Mouse (Mus musculus) CH12F3 (cell line): ENCODE data around the gene B4galt3.
"Not testable (repeated sequence)": the region's sequence is repeated elsewhere in the genome, so short reads cannot be mapped to it uniquely, and the experiment has no call there.

Experiments used
- in situ Hi-C: fragments of 300-500 bp; cut with MboI; formaldehyde crosslinking; loops from 2 replicates; pipeline ENCODE4 v1.14.3; 2020; ENCODE audit warnings: low sequenced_read_pairs

The B4galt3 gene

DNA sequence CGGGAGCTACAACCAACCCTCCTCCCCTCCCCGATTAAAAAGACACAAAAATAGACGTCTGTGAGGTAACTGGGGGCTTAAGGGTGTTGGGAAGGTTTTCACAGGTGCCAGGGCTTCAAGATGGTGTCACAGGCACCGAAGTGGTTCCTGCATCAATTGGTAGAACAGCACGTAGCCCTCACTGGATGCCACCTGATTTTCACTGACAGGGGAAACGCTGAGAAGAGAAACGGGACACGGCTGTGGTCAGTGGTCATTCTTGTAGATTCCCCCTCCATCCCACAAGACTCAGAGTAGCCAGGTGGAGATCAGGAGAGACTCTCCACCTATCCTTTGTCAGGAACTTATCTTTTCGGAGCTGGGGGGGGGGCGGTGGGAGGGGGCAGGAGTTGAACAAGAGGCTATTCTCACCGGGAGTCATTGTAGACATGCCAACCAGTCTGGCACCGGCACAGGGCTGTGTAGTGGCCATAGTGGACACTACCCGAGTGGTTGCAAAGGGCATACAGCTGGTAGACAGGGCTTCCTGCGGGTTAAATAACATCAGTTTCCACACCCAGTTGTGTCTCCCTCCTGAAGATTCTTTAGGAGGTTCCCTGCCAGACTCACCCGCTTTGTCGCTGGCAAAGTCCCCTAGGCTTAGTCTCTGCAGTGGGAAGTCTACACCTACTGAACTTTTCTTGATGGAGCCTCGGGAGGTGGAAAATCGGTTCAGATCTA lies 12.1 kb downstream of the B4galt3 start:
- in situ Hi-C loops: no loop called here

DNA sequence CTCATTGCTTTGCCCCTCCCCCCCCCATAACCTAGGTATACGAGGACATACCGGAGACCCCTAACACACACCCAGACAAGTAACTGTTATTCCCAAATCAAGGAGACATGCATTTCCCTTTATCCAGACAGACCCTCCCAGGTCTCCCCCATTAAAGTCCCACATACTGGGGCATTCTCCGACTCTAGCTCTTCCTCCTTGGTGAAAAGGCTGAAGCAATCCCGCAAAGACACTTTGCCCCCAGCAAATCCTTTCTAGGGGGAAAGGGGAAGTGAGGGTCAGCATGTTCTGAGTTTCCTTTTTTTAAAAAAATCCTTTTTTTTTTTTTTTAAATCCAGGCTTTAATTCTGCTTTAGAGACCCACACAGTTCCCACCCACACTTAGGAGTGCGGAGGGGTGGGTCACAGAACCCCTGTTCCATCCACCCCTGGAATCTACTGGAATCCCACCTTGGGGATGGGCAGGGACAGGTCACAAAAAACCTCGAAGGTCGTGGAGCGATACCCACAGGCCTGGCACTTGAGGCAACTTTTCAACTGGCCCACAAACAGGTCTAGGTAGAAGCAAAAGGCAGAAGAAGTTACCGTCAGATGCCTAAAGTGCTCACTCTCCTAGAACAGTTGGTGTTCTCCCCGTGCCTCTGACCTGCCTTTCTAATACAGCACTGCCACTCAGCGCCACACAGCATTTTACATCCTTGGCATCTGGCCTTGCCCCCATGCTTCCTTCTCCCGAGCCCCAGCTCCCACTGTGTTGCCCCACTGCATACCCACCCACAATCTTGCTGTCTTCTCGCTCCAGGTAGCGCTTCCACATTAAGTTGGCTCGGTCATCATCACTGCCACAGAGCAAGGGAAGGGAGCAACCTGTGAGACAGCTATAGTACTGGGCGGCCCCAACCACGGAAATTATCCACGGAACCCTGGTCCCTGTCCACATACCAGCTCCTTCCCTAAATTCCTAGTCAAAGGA lies 13.3 kb downstream of the B4galt3 start:
- in situ Hi-C loops: no loop called here

- in situ Hi-C loops: no loop called here
Observed at GRCm38 (mm10) chr1:171284491-171284890, 14.4 kb downstream of the B4galt3 start.

- in situ Hi-C loops: no loop called here
Observed at GRCm38 (mm10) chr1:171285096-171285892, 15.2 kb downstream of the B4galt3 start.

- in situ Hi-C loops: no loop called here
Observed at GRCm38 (mm10) chr1:171286517-171286916, 16.4 kb downstream of the B4galt3 start.

- in situ Hi-C loops: no loop called here
Observed at GRCm38 (mm10) chr1:171287136-171288081, 17.3 kb downstream of the B4galt3 start, which contains the start of gene Usp21. Usp21 (minus strand) TSS chr1:171287991.

GRCm38 (mm10) chr1:171288328-171288727 lies 18.2 kb downstream of the B4galt3 start:
- in situ Hi-C loops: no loop called here

DNA sequence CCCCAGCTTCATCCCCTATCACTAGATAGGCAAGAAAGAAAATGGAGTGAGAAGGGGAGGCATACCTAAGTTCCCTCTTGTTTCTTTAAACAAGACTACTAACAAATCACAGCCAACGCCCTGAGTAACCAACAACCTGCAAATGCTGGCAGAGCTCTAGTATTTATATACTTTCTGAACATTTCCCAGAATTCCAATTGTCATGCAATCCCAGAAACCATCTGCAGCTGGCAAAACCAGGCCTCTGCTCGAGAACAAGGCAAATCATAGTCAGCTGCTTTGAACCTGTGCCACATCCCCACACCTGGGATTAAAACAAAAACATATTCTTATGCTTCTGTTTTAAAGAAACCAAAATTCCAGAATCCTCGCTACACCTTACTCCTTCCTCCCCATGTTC lies 23.2 kb downstream of the B4galt3 start:
- in situ Hi-C loops: no loop called here

GRCm38 (mm10) chr1:171293906-171294297 lies 23.8 kb downstream of the B4galt3 start:
- in situ Hi-C loops: no loop called here

- in situ Hi-C loops: no loop called here
Observed at GRCm38 (mm10) chr1:171294298-171295062, 24.4 kb downstream of the B4galt3 start, which contains the start of gene Ufc1. Ufc1 (minus strand) TSS chr1:171295024.

GRCm38 (mm10) chr1:171295063-171295402 lies 24.9 kb downstream of the B4galt3 start:
- in situ Hi-C loops: no loop called here

GRCm38 (mm10) chr1:171298226-171298625 lies 28.1 kb downstream of the B4galt3 start:
- in situ Hi-C loops: no loop called here

- in situ Hi-C loops: not testable (repeated sequence)
Observed at GRCm38 (mm10) chr1:171306157-171306556, 36.0 kb downstream of the B4galt3 start.

DNA sequence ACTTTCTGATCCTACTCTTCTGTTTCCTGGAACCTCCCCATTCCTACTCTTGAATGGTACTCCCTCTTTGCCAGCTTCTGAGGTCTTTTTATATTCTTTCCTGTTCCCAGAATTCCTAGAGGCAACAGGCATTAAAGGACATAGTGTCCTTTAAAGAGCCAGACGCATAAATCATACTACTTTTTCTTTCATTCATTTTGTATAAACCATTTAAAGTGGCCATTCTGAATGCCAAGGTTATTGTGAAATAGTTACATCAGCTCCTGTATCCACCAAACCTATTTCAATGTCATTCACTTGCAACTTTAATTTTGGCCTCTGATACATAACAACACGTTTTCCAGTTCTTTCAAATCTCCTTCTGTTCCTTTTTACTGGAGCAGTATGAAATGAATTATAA lies 39.2 kb downstream of the B4galt3 start:
- in situ Hi-C loops: no loop called here

DNA sequence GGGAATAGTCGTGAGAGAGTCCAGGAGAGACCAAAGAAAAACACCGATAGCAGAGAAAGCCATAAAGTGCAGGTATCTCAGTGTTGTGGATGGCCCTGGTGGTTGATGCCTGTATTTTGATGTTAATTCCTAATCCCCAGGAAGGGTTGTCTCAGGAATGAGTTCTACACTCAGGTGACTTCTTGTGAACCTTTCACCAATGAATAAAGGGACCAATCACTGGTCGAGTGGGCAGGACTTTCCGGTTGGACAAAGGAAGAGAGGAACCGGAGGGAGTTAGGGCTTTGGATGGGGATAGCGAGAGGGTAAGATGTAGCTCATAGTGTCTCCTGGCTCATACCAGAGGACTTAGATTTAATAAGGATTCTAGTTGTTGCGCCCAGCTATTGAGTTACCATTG lies 49.6 kb downstream of the B4galt3 start:
- in situ Hi-C loops: no loop called here

DNA sequence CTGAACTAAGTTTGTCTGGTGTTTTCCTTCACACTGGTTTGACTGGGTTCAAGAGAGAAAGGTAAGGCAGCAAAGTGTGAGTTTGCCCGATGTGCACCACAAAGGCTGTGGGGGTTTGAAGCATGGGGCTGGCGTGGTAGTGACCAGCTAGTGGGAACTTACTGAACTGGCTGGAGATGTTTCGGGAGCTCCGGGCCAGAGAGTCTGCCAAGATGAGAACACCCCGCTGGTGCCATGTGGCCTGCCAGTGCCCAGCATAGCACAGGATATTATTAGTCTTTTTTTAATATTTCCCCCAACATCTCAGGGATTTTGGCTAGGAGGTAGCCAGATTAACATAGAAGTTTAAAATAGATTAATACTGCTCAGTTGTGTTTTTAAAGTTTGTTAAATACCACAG lies 50.0 kb downstream of the B4galt3 start:
- in situ Hi-C loops: no loop called here

DNA sequence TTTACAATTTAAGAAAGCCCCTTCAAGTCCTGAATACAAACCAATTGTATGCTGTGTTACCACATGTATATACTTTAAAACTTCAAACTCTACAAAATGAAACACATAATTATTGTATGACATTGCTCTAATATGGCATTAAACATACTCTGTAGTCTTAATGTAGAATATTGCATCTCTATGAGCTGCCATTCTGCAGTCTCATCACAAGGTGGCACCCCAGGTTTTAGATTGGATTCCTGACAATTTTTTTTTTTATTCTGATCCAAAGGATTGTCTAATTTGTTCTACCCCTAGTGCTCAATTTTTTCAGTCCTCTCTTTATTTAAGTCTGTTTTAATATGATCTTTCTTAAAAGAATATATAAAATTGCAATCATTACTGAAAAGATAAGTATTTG lies 51.3 kb downstream of the B4galt3 start:
- in situ Hi-C loops: no loop called here

- in situ Hi-C loops: no loop called here
Observed at GRCm38 (mm10) chr1:171322012-171322411, 51.9 kb downstream of the B4galt3 start.

DNA sequence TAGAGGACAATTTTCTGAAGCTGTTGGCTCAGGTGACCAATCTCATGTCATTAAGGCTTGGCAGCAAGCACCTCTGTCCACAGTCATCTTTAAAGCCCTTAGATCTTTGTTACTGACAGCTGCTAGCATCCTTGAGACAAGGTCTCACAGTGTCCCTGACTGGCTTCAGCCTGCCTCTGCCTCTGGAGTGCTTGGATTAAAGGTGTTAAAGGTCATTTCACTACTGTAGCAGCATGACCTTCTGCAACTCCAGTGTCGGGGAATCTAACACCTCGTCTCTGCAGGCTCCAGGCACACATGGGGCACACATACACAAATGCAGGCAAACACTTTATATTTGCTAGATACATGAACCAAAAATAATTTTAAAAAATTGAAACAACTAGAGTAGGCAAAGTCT lies 55.4 kb downstream of the B4galt3 start:
- in situ Hi-C loops: no loop called here
